Mouse (Mus musculus): ENCODE data around the gene Ubl4b. TPM values are rescaled to one million over a fixed set of nuclear protein-coding genes. Genes with fewer than 3 reads are reported as not detected.

Gene Ubl4b
- polyA plus RNA-seq, 1 experiment from 2014 or later: 0.34 TPM

DNA sequence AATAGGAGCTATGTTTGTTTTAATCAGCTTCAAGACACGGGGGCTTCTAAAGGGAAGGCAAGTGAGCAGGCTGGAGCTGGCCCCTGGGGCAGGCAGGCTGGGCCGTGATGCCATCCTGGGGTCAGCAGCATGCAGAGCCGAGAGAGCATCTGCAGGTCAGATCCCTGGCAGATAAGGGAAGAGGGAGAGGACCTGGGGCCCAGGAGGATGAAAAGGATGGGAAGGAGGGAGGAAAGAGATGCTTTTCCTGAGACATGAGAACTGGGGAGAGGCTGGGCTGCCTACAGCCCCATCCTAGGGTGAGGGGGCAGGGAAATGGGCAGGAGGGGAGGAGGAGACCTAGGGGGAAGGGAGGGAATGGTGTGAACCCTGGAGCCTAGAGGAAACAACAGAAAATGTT, 10.5 kb upstream of the Ubl4b start:
- no peak overlapping the region for H3K27ac ChIP-seq

DNA sequence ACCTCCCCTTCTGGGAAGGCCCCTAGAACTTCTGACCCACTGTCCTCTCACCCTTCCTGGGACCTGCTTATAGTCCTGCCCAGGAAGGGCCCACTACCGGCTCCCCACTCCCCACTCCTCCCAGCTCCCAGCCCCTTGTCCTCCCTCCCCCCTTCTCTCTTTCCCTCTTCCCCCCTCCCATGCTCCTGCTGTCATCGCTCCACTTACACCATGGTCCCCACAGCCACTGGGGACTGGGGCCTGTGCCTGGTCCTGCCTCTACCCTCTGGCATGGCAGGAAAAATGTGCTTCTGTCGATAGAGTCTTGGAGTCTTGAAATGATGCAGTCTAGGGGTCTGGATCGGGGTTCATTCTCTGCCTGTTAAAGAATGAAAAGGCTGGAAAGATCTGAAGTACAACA, 9.0 kb upstream of the Ubl4b start:
- no peaks in the 10 kb centered on the region for H3K9me3 ChIP-seq
- H3K36me3 ChIP-seq: no peaks in the 10 kb centered on the region
- no peak overlapping the region for H3K9ac ChIP-seq
- no peak overlapping the region for H3K4me2 ChIP-seq
- H3K27me3 ChIP-seq: no peaks in the 10 kb centered on the region
- WGBS: 23% methylated on average over 4 of the region's 4 CpGs
- no peak overlapping the region for H3K27ac ChIP-seq
- H3K4me1 ChIP-seq: peaks cover 12% of the 10 kb centered on the region; the same call in 1 of the 2 replicates
- H3K4me3 ChIP-seq: no peak overlapping the region
- ATAC-seq (ENCODE audit: insufficient number of reproducible peaks, insufficient read depth, low FRiP score, low TSS enrichment, low read depth): no peak

More for the DNA sequence above, 10.5 kb upstream of the Ubl4b start:
- Histone ChIP-seq H3K4me3 (no peak overlapping the region), H3K27me3 (no peaks in the 10 kb centered on the region), H3K9me3 (no peaks in the 10 kb centered on the region), H3K4me1 (peaks cover 12% of the 10 kb centered on the region; the same call in 1 of the 2 replicates), H3K4me2 (no peak overlapping the region), H3K36me3 (no peaks in the 10 kb centered on the region), H3K9ac (no peak overlapping the region)
- ATAC-seq (ENCODE audit: insufficient number of reproducible peaks, insufficient read depth, low FRiP score, low TSS enrichment, low read depth): no peak
- 7% methylated on average over 3 of the region's 3 CpGs for WGBS

DNA sequence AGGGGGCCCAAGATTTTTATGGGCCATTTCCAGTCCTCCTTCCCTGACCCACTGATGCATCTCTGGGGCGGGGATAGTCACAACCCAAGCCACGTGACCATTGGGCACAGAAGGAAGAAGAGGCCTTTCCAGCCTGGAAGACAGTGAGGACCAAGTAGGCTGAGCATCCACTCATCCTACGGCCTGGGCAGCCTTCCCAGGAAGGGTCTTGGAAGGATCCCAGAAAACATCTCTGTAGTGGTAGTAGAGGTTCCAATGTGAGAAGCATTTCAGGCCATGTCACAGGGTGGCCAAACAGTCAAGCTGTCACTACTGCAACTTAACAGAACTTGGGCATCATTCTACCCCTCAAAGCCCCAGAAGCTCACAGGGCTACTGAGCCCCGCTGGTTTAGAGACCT, 7.7 kb upstream of the Ubl4b start:
- no peaks in the 10 kb centered on the region for H3K9me3 ChIP-seq
- 81% methylated on average over 4 of the region's 4 CpGs for WGBS
- no peak overlapping the region for H3K4me2 ChIP-seq
- ATAC-seq (ENCODE audit: insufficient number of reproducible peaks, insufficient read depth, low FRiP score, low TSS enrichment, low read depth): no peak
- H3K4me1 ChIP-seq: peaks cover 12% of the 10 kb centered on the region; the same call in 1 of the 2 replicates
- H3K4me3 ChIP-seq: no peak overlapping the region
- H3K27ac ChIP-seq: no peak overlapping the region
- H3K36me3 ChIP-seq: no peaks in the 10 kb centered on the region
- H3K9ac ChIP-seq: no peak overlapping the region
- no peaks in the 10 kb centered on the region for H3K27me3 ChIP-seq

DNA sequence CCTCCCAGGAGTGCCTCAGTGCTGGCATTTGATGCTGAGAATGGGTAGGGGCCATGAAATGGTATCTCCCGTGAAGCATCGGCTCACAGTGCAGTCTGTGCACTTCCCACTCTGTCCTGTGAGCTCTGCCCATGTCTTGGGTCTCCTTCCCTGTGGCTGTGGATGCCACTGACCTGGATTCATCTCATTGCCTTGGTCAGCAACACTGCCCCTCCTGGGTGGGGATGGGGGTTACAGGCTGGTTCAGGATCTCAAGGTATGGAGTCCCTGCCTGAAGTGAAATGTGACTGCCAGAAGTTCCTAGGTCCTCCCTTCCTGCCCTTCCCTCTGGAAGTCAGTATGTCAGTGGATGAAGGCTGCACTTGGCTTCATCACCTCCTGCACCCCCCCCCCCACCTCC, 7.2 kb upstream of the Ubl4b start:
- WGBS: 71% methylated on average over 2 of the region's 2 CpGs
- Histone ChIP-seq H3K4me3 (no peak overlapping the region), H3K4me1 (peaks cover 12% of the 10 kb centered on the region; the same call in 1 of the 2 replicates), H3K27me3 (no peaks in the 10 kb centered on the region), H3K4me2 (no peak overlapping the region), H3K9me3 (no peaks in the 10 kb centered on the region), H3K36me3 (no peaks in the 10 kb centered on the region), H3K27ac (no peak overlapping the region), H3K9ac (no peak overlapping the region)
- ATAC-seq (ENCODE audit: insufficient number of reproducible peaks, insufficient read depth, low FRiP score, low TSS enrichment, low read depth): no peak

DNA sequence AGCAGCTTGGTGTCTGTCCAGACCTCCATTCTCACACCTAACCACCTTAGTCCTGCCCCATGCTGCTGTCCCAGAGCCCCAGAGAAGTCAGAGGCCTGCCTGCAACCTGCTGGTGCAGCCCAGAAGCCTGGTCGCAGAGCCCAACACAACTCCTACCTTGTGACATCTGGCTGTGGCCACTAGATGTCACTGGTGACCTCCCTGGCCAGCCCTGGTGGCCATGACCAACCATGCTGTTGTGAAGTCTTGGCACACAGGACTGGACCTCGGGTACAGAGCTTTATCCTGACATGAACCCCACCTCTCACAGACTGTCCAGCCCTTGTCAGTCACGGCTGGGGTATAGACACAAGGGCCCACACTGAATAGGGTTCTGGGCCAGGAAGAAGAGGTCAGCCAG, 4.3 kb upstream of the Ubl4b start:
- Histone ChIP-seq H3K4me3 (no peak overlapping the region), H3K4me2 (no peak overlapping the region), H3K36me3 (no peaks in the 10 kb centered on the region), H3K9me3 (no peaks in the 10 kb centered on the region), H3K27me3 (no peaks in the 10 kb centered on the region), H3K27ac (no peak overlapping the region), H3K9ac (no peak overlapping the region), H3K4me1 (peaks cover 12% of the 10 kb centered on the region; the same call in 1 of the 2 replicates)
- ATAC-seq (ENCODE audit: insufficient number of reproducible peaks, insufficient read depth, low FRiP score, low TSS enrichment, low read depth): no peak
- WGBS: 6% methylated on average over 3 of the region's 3 CpGs

DNA sequence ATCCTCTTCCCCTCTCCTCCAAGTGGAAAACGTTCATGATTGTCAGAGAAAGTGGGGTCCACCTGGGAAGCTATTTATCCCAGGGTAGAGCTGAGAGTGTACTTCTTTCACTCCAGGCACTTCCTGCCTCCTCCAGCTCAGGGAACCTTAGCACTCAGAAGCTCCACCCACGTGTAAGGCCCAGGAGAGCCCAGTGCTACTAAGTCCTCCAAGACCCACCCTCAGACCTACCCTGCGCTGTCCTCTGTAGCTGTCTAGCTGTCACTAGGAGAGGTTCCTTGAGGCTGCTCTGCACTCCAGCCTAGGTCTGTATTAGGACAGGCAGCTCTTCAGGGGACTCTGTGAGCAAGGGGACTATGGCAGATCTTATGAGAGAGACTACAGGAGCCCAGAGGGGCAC, 3.9 kb upstream of the Ubl4b start:
- Histone ChIP-seq H3K27me3 (no peaks in the 10 kb centered on the region), H3K4me1 (peaks cover 9% of the 10 kb centered on the region; the same call in 1 of the 2 replicates), H3K9me3 (no peaks in the 10 kb centered on the region), H3K27ac (no peak overlapping the region), H3K4me3 (no peak overlapping the region), H3K4me2 (no peak overlapping the region), H3K36me3 (no peaks in the 10 kb centered on the region), H3K9ac (no peak overlapping the region)
- ATAC-seq (ENCODE audit: insufficient number of reproducible peaks, insufficient read depth, low FRiP score, low TSS enrichment, low read depth): no peak
- 31% methylated on average over 3 of the region's 3 CpGs for WGBS

DNA sequence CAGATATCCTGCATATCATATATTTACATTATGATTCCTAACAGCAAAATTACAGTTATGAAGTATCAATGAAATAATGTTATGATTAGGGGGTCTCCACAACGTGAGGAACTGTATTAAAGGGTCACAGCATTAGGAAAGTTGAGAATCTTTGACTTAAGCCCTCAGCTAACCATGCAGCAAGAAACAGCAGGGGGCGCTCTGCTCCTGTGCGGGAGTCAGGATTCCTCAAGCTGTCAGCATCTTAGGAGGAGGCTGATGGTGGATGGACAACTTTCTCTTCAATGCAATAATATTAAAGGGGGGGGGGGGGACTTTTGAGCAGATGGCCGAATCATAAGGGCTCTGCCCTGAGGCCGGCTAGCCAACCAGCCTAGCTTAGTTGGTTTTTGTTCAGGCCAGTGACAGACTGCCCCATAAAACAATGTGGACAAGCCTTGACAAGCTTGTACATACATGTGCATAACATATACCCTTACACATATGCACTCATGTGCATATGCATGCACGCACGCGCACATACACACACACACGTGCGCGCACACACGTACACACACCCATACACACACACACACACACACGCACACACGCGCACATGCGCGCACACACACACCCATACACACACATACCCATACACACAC, 4.3 kb downstream of the Ubl4b start:
- no peaks in the 10 kb centered on the region for H3K9me3 ChIP-seq
- H3K4me2 ChIP-seq: no peak overlapping the region
- H3K4me1 ChIP-seq: peaks cover 11% of the 10 kb centered on the region; the same call in 1 of the 2 replicates
- H3K27ac ChIP-seq: no peak overlapping the region
- H3K36me3 ChIP-seq: no peaks in the 10 kb centered on the region
- no peak overlapping the region for H3K9ac ChIP-seq
- 69% methylated on average over 17 of the region's 17 CpGs for WGBS
- H3K27me3 ChIP-seq: no peaks in the 10 kb centered on the region
- no peak for ATAC-seq (ENCODE audit: insufficient number of reproducible peaks, insufficient read depth, low FRiP score, low TSS enrichment, low read depth)
- no peak overlapping the region for H3K4me3 ChIP-seq

DNA sequence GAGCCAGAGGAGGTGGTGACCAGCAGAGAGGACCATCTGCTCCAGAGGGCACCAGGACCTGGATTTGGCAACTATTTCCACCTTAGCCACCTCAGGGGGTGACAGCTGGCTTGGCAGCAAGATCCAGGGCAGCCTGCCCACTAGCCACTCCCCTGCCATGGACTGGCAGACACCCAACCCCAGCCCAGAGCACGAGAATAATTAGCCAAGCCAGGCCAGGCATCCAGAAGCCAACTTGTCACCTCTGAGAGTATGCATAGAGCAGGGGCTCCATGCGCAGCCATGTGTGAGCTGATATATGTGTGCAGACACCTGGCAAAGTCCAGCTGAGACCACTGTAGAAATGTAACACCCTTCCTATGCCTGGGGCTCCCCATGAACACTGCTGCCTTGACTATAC, 7.9 kb downstream of the Ubl4b start:
- WGBS: 57% methylated on average over 2 of the region's 2 CpGs
- no peak overlapping the region for H3K27ac ChIP-seq
- no peak overlapping the region for H3K4me2 ChIP-seq
- no peaks in the 10 kb centered on the region for H3K9me3 ChIP-seq
- no peaks in the 10 kb centered on the region for H3K27me3 ChIP-seq
- H3K36me3 ChIP-seq: no peaks in the 10 kb centered on the region
- peaks cover 11% of the 10 kb centered on the region; the same call in 1 of the 2 replicates for H3K4me1 ChIP-seq
- no peak overlapping the region for H3K9ac ChIP-seq
- H3K4me3 ChIP-seq: no peak overlapping the region
- ATAC-seq (ENCODE audit: insufficient number of reproducible peaks, insufficient read depth, low FRiP score, low TSS enrichment, low read depth): no peak

DNA sequence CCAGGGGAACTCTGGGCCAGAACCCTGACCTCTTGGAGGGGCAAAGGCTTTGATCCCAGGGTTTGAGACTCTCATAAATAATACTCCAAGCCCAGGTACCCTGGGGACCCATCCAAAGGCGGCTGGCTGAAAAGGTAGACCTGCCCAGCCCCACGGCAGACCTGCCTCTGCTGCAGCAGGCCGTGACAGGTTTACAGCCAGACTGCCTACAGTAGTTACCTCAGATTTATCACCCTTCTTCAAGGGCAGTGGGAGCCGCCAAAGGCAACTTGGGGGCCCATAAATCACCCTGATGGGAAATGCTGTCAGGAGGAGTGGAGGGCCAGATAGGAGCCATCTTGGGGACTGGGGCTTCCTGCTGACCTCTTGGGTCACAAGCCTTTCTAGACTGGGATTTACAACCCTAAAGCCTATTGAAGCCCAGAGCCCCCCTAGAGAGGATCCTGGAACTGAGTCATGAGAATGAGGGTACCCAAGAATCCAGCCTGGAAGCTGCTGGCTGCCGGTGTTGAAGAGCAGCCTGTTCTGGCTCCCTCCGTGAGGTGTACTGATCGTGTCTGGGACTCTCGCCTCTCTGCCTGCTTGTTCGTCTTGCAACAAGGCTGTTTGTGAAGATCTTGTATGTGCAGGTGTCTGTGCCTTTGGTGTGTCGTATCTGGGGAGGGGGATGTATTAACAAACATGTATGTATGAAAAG, 9.0 kb downstream of the Ubl4b start:
- H3K27ac ChIP-seq: no peak overlapping the region
- H3K4me2 ChIP-seq: no peak overlapping the region
- no peak overlapping the region for H3K9ac ChIP-seq
- no peaks in the 10 kb centered on the region for H3K36me3 ChIP-seq
- H3K4me1 ChIP-seq: peaks cover 11% of the 10 kb centered on the region; the same call in 1 of the 2 replicates
- no peak for ATAC-seq (ENCODE audit: insufficient number of reproducible peaks, insufficient read depth, low FRiP score, low TSS enrichment, low read depth)
- H3K9me3 ChIP-seq: no peaks in the 10 kb centered on the region
- H3K4me3 ChIP-seq: no peak overlapping the region
- no peaks in the 10 kb centered on the region for H3K27me3 ChIP-seq
- WGBS: 76% methylated on average over 10 of the region's 10 CpGs

DNA sequence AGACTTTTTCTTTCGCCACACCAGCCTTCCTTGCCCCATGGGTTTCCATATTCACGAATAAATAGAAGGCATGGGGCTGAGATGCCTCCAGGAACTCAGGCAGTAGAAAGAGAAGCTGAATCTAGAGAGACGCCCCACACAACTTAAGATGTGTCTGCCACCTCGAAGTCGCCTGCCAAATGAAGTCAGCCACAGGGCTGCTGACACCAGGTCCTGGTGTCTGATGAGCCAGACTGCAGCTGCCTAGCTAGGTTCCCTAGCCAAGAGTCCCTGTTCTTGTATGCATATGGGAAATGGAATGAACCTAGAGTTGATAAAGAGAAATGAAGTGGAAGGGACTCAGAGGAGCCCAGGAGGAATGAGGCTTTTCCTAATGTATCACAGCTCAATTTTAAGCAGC, 9.6 kb downstream of the Ubl4b start:
- no peaks in the 10 kb centered on the region for H3K9me3 ChIP-seq
- no peak for ATAC-seq (ENCODE audit: insufficient number of reproducible peaks, insufficient read depth, low FRiP score, low TSS enrichment, low read depth)
- WGBS: 74% methylated on average over 5 of the region's 5 CpGs
- H3K4me3 ChIP-seq: no peak overlapping the region
- H3K4me1 ChIP-seq: peaks cover 11% of the 10 kb centered on the region; the same call in 1 of the 2 replicates
- H3K4me2 ChIP-seq: no peak overlapping the region
- H3K27ac ChIP-seq: no peak overlapping the region
- H3K9ac ChIP-seq: no peak overlapping the region
- no peaks in the 10 kb centered on the region; the same call in 1 of the 2 replicates for H3K27me3 ChIP-seq
- no peaks in the 10 kb centered on the region for H3K36me3 ChIP-seq

DNA sequence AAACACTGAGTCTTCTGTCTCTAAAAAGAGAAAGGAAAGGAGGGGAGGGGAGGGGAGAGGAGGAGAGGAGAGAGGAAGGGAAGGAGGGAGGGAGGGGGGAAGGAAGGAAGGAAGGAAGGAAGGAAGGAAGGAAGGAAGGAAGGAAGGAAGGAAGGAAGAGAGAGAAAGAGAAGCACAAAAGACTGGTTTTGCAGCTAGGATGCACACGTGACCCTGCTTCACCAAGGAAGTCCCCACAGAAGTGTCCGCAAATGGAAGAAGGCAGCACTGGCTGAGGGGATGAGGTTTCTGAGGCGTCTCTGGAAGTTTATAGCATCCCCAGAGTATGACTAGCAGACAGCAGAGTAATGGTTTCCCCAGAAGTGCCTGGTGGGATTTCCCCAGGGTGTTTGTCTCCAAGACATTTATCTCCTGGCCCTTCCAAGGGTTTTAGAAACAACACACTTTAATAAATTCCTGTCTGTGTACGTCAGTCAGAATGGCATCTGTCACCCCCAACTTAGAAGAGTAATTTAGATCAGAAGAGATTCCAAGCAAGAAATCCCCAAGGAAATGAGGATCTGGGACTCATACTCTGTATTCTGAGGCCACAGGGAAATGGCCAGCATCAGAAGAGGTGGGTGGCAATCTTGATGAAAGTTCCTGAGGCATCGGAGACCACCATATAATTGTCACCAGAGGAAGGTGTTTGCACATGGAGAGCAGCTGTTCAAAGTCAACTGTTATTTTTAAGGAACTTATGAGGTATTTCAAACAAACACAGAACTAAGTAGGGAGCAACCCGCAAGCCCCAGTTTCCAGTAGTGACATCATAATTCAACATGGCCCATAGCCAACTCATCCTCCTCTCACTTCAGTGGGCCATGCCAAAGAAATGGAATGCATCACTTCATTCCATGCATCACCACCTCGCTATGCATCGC, 11.5 kb downstream of the Ubl4b start:
- ATAC-seq (ENCODE audit: insufficient number of reproducible peaks, insufficient read depth, low FRiP score, low TSS enrichment, low read depth): no peak
- H3K36me3 ChIP-seq: no peaks in the 10 kb centered on the region
- H3K27ac ChIP-seq: no peak overlapping the region
- H3K4me2 ChIP-seq: no peak overlapping the region
- H3K27me3 ChIP-seq: no peaks in the 10 kb centered on the region; the same call in 1 of the 2 replicates
- H3K9me3 ChIP-seq: no peaks in the 10 kb centered on the region
- 61% methylated on average over 8 of the region's 8 CpGs for WGBS
- no peak overlapping the region for H3K4me3 ChIP-seq
- no peaks in the 10 kb centered on the region for H3K4me1 ChIP-seq
- H3K9ac ChIP-seq: no peak overlapping the region

All from embryonic facial prominence, embryonic 13.5 days (tissue).